Mouse (Mus musculus) urinary bladder, postnatal 14 days (tissue): ENCODE measurements around the gene Olfr6.
"Not testable (repeated sequence)": the region's sequence is repeated elsewhere in the genome, so short reads cannot be mapped to it uniquely, and the experiment has no call there.

Experiments
- DNase-seq: peaks from one replicate; pipeline ENCODE4 v3.0.0; 2021; ENCODE audit warnings: low spot score

Olfr6 gene

DNA sequence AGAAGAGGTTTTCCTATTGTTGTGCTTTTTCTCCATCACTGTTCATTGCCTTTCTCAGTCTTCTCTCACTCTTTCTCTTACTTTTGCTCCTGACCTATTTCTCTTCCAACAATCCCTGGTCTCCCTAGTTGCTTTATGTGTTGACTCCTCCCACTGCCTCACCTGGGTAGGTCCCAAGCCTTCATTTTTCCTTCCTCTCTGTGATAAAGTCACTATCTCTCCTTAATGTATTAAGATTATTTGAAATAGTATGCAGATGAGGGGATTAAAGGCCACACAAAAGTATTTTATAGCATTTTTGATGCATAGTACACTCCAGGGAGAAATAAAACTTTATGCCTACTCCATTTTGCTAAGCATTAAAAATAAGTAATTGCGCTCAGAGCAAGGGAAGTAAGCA is at the start of gene Olfr6:
Gene Olfr6 (minus strand): TSS at position 101 of the 400 bp plus-strand sequence.
- no peak for DNase-seq

- DNase-seq = no peak
Observed at GRCm38 (mm10) chr7:107005972-107006371, 42.2 kb upstream of the Olfr6 start, which contains the start of gene Olfr2. Gene Olfr2 (minus strand): TSS chr7:107006072.

GRCm38 (mm10) chr7:107004169-107004568 is 40.4 kb upstream of the Olfr6 start:
- DNase-seq = no peak

GRCm38 (mm10) chr7:107000798-107001197 is 37.1 kb upstream of the Olfr6 start:
- no peak for DNase-seq

GRCm38 (mm10) chr7:106985236-106985635 is 21.5 kb upstream of the Olfr6 start:
- no peak for DNase-seq

DNA sequence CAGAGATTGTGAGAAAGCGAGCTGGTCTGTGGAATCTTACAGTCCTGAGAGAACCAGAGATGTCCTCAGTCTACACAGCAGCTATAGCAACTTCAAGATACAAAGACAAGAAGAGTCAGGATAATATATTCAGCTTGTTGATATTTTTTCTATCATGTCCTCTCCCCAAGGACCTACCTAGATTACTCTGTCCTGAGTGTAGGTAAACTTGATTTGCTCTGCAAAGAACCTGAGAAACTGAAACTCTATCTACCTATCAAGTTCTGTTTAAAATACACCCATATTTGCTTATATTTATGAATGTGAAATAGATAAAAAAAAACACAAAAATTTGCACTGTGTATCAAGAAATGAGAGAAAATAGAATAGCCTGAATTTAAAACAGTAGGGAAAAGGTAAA is 11.6 kb upstream of the Olfr6 start, which contains the start of gene Olfr711:
Gene Olfr711 (minus strand): TSS at position 101 of the 400 bp plus-strand sequence.
- no peak for DNase-seq

DNA sequence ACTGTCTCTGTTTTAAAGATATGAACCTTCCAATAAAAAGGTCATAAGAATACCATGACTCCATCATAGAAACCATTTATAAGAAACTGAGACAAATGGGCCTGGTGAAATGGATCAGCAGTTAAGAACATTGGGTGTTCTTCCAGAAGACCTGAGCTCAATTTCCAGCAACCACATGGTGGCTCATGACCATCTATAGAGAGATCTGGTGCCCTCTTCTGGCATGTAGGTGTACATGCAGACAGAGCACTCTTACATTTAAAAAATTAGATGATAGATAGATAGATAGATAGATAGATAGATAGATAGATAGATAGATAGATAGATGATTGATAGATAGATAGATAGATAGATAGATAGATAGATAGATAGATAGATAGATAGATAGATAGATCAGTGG is 3.8 kb upstream of the Olfr6 start:
- DNase-seq = not testable (repeated sequence)

DNA sequence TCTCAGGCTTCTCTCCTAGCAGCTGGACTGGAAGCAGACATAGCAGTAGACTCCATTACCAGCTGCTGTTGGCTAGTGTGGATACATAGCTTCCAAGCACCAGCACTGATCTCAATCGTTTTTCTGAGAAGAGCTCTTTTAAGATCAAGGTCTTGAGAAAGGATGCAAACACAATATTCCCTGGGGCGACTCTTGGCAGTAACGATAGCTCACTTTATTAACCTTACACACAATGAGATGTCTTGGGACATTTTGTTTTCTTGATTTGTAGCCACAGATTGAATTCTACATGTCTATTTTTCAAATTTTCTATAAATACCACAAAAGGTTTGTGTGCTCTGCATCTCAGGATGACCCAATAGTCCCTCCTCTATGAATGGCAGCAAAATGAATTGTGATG is 15.5 kb downstream of the Olfr6 start, which contains the start of gene Olfr710:
Gene Olfr710 (minus strand): TSS at position 101 of the 400 bp plus-strand sequence.
- DNase-seq = no peak

- no peak for DNase-seq
Observed at GRCm38 (mm10) chr7:106932119-106932518, 31.6 kb downstream of the Olfr6 start, which contains the start of gene Olfr709-ps1. Gene Olfr709-ps1 (minus strand): TSS chr7:106932219.

DNA sequence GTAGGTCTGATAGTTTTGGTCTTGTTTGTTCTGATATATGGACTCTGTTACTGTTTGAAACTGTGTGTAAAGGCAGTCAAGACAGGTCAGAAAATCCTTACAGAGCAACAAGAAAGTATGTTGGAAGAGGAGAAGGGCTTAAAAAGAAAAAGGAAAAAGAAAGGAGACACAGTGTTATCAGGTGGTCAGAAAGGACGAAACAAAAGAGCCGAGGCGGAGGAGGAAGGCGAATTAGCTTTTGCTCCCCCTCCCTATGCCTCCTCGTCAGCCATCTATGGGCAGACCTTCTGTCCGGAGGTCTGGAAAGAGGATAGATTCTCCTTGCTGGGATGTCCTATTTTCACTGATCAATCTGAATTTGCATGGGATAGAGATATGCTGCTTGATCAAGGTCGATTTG is 42.8 kb downstream of the Olfr6 start:
- not testable (repeated sequence) for DNase-seq

DNA sequence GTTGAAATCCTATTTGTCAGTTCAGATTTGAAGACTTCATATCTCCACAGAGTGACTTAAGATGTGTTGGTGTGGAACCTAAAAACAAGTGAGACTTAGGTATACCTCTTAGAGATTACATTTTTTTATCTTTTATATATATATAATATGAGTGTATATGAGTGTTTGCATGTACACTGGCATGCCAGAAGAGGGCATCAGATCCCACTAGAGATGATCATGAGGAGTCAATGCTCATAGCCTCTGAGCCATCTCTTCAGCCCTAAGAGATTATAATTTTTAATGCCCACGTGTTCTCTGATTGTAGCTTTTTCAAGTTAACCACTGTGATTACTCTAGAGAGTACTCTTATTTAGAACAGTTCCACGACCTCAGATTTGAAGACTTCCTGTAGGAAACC is 56.1 kb downstream of the Olfr6 start, which contains the start of gene Olfr1532-ps1:
Gene Olfr1532-ps1 (plus strand): TSS at position 326 of the 400 bp plus-strand sequence.
- no peak for DNase-seq
